Mouse (Mus musculus): Measurements from ENCODE around the gene Bcl2a1b.
"Not testable (repeated sequence)": the region's sequence is repeated elsewhere in the genome, so short reads cannot be mapped to it uniquely, and the experiment has no call there.

The Bcl2a1b gene

DNA sequence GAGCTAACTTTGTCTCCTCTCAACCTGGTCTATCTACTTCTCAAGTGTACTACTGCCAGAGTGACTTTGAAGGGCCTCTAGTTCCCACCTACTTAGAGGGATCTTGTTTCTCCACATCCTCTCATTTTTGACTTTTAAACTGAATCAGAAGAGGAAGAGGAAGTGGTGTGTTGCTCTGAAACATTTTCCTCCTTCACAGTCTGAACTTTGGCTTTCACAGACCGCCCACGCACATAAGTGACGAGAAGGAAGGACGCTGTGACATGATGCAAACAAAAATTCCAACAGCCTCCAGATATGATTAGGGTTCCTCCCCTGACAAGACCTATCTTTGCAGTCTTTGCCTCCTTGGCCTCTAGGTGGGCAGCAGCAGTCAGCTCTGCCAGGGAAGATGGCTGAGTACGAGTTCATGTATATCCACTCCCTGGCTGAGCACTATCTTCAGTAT lies at the start of gene Bcl2a1b, which contains the start of gene Gm29094:
Gene Bcl2a1b (plus strand): TSS at position 241 of the 448 bp plus-strand sequence.
Gene Gm29094 (plus strand): TSS at position 411 of the 448 bp plus-strand sequence.
- peak; percentile 33 to 45 for DNase-seq

DNA sequence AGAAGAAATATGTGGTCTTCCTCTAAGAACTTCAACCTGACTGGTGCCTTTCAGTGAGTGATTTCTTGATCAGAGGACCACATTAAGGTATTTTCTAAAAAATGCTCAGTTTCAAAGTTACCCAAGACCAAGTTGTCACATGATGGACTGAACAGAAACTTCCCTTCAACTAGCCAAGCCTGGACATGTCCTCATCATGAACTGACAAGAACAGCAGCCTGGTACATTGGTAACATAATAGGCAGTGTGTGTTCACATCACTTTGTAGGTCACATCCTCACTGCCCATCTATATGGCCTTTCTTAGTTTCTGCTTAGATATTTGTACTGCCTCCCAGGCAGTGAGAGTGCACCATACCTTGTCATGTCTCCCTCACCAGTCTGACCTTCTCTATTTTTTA lies 26.5 kb upstream of the Bcl2a1b start:
- DNase-seq: not testable (repeated sequence)

DNA sequence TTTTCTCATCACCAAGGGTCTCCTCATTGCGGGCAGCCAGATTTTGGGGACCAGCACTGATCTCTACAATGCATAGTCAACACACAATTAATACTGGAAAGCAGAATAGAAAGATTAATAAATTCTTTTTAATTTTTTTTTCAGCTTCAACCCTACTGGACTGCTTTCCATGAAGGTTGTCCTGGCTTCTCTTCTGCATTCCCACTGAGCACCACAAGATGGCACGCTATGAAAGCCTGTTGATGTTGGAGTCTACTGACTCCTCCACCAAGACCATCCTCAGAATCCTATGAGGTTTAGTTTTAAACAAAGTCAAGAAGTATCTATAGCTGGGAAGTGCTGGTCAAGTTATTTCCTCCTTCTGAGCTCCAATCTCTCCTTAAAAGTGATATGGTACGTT lies 20.2 kb upstream of the Bcl2a1b start:
- peak; percentile 60 to 71 for DNase-seq

DNA sequence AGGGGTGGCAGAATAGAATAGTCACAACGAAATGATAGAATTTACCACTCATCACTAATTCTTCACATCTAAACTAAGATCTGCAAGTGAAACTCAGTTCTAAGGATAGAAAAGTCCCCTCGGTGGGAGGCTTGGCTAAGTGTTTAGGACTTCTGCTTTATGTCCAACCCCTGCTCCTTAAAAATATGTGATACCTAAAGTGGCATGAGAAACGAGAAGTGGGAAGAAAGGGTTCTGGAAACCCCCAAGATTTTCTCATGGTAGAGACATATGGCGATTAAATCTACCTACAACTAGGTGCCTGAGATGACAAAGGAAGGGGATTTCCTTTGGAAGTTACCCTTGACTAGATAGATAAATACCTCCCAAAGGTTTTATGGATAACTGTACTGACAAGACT lies 19.5 kb upstream of the Bcl2a1b start:
- DNase-seq: not testable (repeated sequence)

DNA sequence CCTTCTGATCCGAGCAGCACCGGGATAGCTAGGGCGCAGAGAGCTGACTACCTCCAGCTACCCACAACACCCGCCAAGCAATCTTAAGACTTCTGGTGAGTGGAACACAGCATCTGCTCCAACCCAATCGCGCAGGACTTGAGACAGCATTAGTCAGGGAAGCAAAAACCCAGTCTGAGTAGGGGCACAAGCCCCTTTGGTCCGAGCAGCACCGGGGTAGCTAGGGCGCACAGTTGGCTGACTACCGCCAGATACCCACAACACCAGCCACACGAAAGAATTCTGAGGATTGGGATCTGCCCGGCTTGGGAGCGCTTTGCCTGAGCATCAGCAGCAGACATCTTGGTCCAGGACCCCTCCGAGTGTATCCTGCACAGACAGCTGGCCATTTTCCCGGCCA lies 12.0 kb upstream of the Bcl2a1b start:
- not testable (repeated sequence) for DNase-seq

DNA sequence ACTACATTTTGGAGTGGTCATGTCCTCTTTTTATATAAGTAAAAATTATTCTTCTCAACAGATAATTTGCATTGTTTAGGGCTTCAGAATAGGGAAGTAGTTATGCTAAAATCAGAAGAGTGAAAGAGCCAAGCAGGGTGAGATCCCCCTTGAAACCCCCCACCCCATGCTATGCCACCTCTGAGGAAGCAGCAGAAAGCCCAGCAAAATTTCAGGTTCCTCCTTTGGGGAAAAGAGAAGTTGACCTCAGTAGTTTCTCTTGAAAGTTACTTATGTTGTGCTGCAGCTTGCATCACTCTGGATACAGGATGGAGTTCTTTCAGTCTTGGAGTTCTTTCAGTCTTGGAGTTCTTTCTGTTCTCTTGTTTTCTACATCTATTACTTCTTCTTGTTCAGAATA lies 3.5 kb upstream of the Bcl2a1b start:
- not testable (repeated sequence) for DNase-seq

DNA sequence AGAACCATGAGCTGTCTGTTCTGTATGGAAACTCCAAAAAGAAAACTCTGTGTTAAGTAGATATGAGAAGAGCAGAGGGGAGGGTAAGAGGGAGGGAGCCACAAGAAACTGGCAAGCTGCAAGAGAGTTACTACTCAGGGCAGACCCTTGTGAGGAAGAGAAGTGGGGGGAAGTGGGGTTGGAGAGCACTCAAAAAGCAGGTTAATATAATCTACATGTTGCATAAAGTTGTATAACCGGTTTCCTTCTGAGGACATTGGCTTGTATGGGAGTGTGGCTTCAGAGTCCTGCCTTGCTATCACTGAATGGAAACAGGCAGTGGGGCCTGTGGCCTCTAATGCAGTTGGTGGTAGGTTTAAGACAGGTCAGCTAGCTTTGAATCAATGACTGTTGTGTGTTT lies 1.5 kb upstream of the Bcl2a1b start:
- not testable (repeated sequence) for DNase-seq

DNA sequence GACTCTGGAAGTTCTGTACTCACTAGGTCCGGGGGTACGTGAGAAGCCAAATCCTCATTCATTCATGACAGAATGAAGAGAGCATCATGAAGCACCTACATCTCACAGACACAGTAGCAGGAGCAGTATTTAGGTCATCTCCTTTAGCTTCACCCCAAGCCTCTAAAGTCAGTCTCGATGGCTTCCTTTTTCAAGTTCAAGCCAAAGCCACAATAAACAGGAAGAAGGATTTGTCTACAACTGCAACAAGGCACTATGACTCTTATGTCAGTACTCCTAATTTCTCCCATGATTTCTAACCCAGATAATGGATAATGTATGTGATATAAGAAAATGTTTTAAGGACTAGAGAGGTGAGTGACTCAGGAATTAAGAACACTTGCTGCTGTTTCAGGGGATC lies 660 bp upstream of the Bcl2a1b start:
- not testable (repeated sequence) for DNase-seq

DNA sequence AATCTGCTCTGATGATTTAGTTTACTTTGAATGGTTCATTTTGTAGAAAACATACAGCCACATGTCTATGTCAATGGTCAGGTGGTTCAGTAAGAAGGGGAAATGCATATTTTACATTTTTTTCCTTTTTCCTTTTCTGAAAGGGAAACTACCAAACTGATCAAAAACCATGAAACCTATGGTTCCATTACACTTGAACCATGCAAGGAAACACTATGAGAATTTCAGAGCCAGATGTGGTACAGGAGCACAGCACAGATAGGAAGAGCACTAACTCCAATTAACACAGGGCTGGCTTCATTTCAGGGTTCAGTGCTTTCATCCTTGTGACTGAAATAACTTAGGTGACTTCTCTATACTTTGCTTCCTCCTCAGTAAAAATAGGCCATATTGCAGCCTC lies 3.2 kb downstream of the Bcl2a1b start:
- DNase-seq: not testable (repeated sequence)

DNA sequence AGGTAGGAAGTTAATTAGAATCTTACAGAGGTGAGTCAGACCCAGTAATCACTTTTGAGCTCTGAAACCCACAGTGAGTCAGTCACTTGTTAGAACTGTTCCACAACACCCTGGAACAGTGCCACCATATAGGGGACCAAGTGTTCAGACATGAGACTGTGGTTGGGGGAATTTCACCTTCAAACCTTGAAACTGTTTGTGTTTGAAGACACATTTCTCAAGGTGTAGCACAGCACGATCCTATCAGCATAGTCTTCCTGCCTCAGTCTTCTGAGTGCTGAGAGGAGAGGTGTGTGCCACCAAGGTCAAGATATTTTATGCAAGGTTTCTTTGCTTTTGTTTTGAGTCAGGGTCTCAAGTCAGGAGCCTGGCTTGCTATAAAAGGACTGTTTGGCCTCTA lies 9.9 kb downstream of the Bcl2a1b start:
- not testable (repeated sequence) for DNase-seq

DNA sequence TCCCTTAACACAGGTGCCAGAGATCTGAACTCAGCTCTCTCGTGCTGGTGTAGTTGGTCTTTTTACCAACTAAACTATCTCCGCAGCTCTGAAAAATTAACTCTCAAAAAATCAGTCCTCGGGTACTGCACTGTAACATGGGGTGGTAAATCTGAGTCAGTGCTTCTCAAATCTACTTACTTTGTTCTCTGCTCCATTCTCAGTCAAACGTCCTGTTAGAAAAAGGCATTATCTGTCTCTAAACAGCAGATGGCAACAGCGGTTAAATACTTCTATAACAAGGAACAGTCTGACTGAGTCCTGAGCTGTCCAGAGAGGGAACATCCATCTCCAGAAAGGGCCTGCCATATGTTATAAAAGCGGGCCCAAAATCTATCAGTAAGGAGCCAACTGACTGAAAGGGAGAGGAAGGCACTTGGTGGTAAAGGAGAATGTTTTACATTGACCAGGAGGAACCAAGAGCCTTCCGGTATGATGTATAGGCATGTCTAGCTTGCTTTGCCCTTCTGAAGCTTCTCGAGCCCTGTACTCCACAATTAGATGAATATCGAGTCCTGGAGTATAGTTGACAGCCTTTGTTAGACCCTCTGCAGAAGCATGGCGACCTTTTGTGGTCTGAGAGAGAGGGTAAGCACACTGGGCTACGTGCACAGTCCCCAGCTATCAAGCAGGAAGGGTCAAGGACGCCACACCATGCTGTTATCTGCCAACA lies 11.5 kb downstream of the Bcl2a1b start, which contains the start of gene Mthfs:
Gene Mthfs (plus strand): TSS at position 324 of the 712 bp plus-strand sequence.
- not testable (repeated sequence) for DNase-seq

DNA sequence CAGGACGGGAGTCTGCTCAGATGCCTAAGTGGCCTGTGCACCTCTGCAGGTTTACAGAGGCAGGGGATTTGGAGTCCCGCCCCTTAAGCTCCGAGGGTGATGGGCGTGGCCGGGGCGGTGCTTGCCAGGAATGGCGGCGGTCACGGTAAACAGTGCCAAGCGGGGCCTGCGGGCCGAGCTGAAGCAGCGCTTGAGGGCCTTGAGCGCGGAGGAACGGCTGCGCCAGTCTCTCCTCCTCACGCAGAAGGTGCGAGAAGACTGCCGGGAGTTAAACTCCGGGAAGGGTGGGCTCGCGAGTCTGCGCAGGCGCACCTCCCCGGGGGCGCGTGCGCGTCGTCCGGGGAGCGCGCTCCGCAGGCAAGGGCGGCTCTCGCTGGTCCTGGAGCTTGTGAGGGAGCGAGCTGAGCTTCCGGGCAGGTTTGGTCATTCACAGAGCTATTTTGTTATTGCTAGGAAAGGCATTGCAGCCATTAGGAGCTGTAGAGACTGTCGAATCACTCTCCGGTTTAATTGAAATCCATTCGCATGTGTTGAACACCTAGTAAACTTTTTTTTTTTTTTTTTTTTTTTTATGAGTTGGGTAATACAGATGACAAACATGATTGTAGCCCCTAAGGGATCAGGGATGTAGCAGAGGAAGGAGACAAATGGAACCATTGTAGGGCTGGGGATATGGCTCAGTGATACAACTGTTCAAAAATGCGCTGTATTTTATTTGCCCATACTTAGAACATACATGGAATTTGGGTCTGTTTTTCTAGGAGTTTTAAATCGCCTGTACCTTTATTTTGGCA lies 12.3 kb downstream of the Bcl2a1b start:
- peak; percentile 84 to 88 for DNase-seq

DNA sequence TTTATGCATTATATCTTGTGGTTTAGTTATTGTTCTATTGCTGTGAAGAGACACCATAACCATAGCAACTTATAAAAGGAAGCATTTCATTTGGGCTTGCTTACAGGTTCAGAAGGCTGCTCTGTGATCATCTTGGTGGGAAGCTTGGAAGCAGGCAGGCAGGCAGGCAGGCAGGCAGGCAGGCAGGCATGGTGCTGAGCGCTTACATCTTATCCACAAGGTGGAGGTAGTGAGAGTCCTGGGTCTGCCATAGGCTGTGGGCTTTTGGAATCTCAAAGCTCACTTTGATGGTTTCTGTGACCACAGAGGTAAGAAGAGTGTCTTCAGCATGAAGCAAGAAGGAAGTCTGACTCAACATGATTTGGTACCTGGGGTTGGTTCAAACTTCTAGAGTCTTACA lies 13.4 kb downstream of the Bcl2a1b start:
- peak; percentile 66 to 73 for DNase-seq

DNA sequence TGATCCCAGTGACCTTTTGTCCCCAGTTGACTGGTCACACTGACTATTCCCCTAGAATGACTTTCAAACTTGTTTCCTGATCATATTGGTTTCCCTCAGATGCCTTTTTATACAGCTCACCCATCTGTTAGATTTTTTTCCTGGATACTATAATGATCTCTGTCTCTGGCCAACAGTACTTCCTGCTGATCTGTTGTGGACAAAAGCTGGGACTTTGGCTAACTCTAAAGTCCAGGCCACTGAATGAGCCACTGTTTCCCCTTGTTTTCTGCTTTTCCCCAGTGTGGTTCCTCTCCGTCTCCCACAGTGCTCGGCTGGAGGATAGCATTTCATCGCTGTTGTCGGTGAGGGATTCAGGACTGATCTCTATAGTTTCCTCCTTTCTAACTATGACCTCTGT lies 19.2 kb downstream of the Bcl2a1b start:
- DNase-seq: not testable (repeated sequence)

DNA sequence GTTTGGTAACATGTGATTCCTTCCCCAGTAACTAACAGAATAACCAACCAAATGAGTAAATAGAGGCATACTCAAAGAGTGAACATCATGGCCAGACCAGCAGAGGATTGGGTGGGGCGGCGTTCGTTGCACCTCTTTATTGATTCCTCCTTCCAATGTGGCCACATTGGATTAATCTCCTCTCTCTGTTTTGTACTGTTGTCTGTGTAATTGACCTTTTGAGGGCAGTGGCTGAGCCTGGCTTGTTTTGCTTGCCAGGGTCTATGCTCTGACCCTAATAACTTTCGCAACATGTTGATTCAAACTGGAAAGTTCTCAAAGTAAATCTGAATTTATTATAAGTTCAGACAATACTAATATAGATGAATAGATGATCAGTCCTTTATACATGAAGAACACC lies 20.7 kb downstream of the Bcl2a1b start:
- not testable (repeated sequence) for DNase-seq

DNA sequence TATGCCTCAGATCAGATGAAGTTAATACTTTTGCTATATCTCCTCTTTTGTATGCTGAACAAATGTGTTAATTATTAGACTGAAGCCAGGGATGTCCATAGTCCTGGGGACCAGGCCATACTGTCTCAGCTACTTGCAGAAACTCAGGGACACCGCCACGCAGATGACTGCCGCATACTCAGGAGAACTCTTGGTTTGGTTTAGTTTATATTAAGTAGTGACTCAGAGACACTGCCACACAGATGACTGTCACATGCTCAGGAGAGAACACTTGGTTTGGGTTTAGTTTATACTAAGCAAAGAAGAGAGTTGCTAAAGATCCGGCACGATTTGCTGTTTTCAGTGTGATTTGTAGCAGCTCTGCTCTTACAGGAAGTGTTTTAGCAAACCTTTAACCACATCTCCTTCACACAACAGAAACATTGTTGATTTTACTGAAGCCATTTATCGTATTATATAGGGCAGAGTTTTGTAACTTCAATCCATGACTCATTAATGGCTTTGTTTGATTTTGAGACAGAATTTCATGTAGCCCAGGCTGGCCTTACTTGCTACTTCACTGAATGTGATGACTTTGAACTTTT lies 21.8 kb downstream of the Bcl2a1b start:
- DNase-seq: not testable (repeated sequence)

DNA sequence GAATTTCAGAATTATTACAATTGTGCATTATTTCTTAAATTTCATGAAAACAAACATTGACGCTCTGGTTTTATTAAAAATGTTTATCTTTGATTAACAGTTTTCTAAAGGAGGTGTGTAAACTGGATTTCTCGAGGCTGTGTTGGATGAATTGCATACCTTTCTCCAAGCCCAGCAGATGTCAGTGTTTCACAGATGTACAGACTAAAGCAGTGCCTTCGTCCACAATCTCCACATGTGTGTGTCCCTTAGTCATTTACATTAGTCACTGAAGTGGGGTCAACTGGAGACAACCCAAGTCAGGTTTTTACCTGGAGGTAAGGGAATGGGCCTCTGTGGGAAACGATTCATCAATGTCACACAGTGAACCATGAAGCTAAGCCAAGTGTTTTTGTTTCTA lies 27.1 kb downstream of the Bcl2a1b start:
- DNase-seq: no peak

DNA sequence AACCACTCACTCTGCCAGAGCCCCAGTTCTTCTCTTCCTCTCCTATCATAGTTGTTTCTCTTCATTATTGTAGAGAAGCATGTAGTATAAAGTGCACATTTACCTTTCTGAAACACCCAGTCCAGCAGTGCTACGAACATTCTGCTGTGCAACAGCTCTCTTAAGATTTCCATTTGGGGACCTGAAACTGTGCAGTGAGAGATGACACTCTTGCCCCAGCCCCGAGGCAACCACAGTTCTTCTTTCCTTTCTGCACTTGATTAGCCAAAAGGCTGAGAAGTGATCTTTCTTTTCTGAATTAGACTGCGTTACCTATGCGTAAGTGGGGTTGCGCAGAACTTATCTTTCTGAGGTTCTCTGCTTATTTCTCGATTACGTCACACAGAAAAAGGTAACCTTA lies 29.1 kb downstream of the Bcl2a1b start:
- DNase-seq: no peak

DNA sequence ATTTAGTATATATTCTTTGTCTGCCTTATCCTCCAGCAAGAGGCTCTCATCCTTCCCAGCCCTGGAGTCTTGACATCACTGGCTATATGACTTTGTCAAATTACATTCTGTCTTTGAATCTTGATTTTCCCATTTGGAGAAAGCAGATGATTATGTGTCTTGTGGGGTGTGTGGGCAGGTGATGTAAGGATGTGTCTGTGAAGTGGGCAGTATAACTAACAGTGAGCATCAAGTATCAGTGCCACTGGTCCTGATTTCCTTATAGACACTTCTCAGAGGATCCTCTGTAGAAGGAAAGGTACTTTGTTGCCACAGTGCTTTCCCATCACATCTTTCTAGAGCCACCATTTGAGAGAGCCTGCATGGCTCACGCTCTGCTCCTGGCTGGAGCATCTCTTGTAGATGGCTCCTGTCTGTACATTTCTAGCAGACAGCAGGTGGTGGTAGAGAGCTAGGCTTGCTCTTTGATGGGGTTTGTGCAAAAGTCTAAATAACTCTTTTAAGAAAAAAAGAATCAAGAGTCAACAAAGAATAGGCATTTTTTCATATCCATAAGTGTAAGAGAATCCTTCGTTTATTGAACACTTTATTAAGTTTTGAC lies 32.0 kb downstream of the Bcl2a1b start:
- DNase-seq: not testable (repeated sequence)

DNA sequence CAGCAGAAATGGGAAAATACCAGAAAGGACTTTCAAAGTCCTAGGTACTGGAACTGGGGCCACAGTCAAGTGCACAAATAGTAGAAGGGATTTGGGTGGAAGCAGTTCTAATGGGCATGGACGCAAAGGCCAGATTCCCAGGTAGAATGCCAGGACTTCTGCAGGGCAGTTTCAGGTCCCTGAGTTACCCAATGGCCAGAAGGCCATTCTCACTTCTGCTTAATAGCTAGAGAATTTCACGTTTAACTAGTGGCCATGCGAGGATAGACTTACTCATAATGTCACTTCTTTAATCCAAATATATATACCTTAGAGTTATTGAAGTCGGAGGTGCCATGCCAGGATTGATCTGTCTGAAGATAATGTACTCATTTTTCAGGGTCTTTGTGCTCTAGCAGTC lies 38.1 kb downstream of the Bcl2a1b start:
- not testable (repeated sequence) for DNase-seq

DNA sequence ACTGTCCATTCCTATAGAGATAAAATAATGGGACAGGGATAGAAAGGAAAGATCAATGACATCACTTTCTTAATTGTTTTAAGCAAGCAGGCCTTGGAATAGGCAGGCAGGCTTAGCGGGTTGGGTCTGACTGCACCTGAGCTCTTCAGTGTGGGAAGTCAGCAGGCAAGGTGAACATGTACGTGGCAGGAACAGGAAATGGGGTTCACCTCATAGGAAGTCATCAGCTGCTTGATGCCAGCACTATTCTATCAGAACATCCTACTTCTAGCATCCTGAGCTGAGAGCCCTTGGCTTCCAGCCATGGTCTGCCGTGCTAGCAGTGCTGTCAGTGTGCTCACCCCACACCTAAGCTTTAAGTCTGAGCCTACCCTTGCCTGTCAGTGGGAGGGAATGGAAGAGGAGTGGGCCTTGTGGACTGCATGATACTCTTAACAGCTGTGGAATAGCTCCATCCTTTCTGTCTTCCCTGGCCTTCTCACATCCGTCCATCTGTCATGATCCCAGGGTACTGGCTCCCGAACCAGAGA lies 40.0 kb downstream of the Bcl2a1b start:
- DNase-seq: not testable (repeated sequence)

DNA sequence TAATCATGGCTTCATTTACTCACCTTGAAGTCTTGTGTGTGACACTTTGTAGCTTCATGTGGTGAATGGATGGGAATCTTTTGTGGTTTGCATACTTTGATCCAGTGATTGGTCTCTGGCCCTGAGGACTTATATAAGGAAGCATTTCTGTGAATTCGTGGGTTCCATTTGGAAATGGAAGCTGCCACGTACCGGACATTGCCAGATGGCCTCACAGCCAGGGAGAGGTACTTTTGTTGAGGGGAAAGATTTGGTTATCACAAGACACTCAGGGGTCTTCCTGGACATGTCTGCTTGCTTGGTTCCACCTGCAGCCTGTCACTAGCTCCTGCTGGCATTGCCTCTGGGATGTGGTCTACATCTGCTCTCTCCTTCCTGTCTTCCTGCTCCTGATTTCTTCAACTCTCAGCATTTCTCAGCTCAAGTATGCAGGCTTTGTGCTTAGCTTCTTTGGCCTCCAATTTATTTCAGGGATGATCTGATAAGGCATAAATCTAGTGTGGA lies 41.6 kb downstream of the Bcl2a1b start:
- DNase-seq: not testable (repeated sequence)
